Mouse (Mus musculus) liver, adult 2 months (tissue): ENCODE results near the gene Foxp2.

Experiments used
- CTCF ChIP-seq: fragments of 200-500 bp; IDR thresholded peaks from 2 replicates; pipeline ENCODE4 v1.5.1; 2011; ENCODE audit warnings: low read depth, low read length, control low read depth
- POLR2A ChIP-seq: fragments of 200-500 bp; IDR thresholded peaks from 2 replicates; pipeline ENCODE4 v1.6.1; 2011; ENCODE audit warnings: low read length, control low read depth; ENCODE audit not compliant: insufficient read depth; ENCODE audit errors: extremely low read depth

DNA sequence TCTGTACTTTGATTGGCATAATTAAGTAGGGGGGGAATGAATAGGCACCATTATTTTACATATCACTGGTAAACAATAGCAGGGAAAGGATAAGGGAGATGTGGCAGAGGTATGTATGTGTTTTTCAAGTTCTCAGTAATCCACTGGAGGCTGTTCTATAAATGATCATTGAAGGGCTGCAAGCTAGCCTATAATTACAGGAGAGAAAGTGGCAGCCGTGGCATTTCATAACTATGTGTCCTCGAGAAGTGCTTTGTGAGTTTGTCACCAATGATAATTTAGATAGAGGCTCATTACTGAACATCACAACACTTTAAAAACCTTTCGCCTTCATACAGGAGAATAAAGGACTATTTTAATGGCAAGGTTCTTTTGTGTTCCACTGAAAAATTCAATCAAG, 500.0 kb downstream of the Foxp2 start:
- no peak for TF ChIP-seq CTCF
- TF ChIP-seq POLR2A = no peak
